ENCODE assay signal across 8 mouse cellular contexts in the genomic region with DNA sequence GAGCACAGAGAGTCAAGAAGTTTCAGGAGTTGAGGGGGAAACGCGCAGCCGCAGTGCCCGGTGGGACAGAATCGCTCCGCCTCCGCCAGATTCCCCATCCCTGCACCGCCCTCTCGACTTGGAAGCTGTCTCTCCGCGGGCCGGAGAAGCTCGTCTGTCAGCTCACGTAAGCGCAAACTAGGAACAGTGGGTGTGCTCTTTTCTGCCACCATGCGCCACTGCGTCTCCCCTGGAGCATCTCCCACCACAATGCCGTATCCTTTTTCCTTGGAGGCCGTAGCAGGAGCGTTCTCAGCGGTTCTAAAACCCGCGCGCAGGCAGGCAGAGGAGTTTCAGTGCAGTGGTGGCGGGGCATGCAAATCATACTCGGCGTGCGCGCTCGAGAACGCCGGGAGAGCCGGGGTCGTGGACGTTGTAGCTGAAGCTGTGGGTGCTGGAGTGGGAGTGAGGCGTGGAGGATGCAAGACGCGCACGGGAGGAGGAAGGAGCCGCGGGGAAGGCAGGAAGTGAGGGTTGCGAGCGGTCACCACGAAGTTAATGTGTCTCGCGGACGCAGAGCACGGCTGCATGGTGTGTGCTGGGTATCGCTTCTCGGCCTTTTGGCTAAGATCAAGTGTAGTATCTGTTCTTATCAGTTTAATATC. TPM values are rescaled to one million over a fixed set of nuclear protein-coding genes. Genes with fewer than 3 reads are reported as not detected.
DNase-seq lines count a peak whose midpoint lies in the region; ATAC-seq lines count a peak whose summit lies in the region.

No protein-coding gene starts in this region.

- ATAC-seq in megakaryocyte, adult 5-6 weeks (ENCODE audit: poor library complexity, severe bottlenecking): peak; percentile 96

- DNase-seq in R1 (ENCODE audit: low read depth, low spot score): peak; percentile 97
- DNase-seq in embryo, embryonic 10 days (ENCODE audit: low spot score): peak; percentile 92
- peak; percentile 70 for DNase-seq in gastrocnemius, postnatal 10 days
- peak; percentile 24 for DNase-seq in hindlimb bud, embryonic 11.5 days (ENCODE audit: extremely low spot score, low read depth, low spot score)
- peak; percentile 49 to 73 for DNase-seq in left cerebral cortex, adult 8-10 months (ENCODE audit: low spot score in 2 of 2)
- DNase-seq in right cerebral cortex, postnatal 10 days (ENCODE audit: low spot score in 2 of 2): peak; percentile 84 to 85
- DNase-seq in urinary bladder, postnatal 25 days (ENCODE audit: low spot score): peak; percentile 64

RNA-seq across cellular contexts. Expression of gene Mreg, which starts 24.4 kb away (rescaled TPM):
- total RNA-seq in gastrocnemius, postnatal 10 days (2021): 10 to 100 TPM; 31.3 to 31.8 TPM
- total RNA-seq in left cerebral cortex, adult 8-10 months (2022): 1 to 10 TPM; 4.6 to 6.9 (median 6.0) TPM
- 0.18 and 1.6 TPM in 2 replicates for total RNA-seq in megakaryocyte, adult 5-6 weeks (2015)
- 0.37 and 1.1 TPM in 2 replicates for total RNA-seq in megakaryocyte, adult 5-6 weeks (2017)

RNA-seq across cellular contexts. Expression of gene Pecr, which starts 47.6 kb away (rescaled TPM):
- 10 to 100 TPM; 18.8 to 20.1 TPM for total RNA-seq in gastrocnemius, postnatal 10 days (2021)
- 1 to 10 TPM; 6.0 to 9.5 (median 6.2) TPM for total RNA-seq in left cerebral cortex, adult 8-10 months (2022)
- total RNA-seq in megakaryocyte, adult 5-6 weeks (2015): 0.29 and 0.66 TPM in 2 replicates
- total RNA-seq in megakaryocyte, adult 5-6 weeks (2017): 0.45 and 1.3 TPM in 2 replicates

RNA-seq across cellular contexts. Expression of gene Tmem169, which starts 47.7 kb away (rescaled TPM):
- under 1 TPM; 0.26 to 0.32 TPM for total RNA-seq in gastrocnemius, postnatal 10 days (2021)
- 10 to 100 TPM; 13.4 to 16.3 (median 14.8) TPM for total RNA-seq in left cerebral cortex, adult 8-10 months (2022)
- not detected in 2 replicates for total RNA-seq in megakaryocyte, adult 5-6 weeks (2015)
- total RNA-seq in megakaryocyte, adult 5-6 weeks (2017): not detected in 2 replicates

Comparison
In these comparisons a context has a peak if more than half of its experiments do, and no peak if none do; other contexts are left out.
1. Peak in every context shown above with its lines: DNase-seq and ATAC-seq.
2. DNase-seq: peak in every context shown above with its lines; median percentile 97 in R1; 92 in embryo, embryonic 10 days; 84 in right cerebral cortex, postnatal 10 days; 70 in gastrocnemius, postnatal 10 days; 64 in urinary bladder, postnatal 25 days; 61 in left cerebral cortex, adult 8-10 months; 24 in hindlimb bud, embryonic 11.5 days.
3. RNA of gene Mreg, which starts 24.4 kb away (total RNA-seq): 31.3 to 31.8 TPM in gastrocnemius, postnatal 10 days; 4.6 to 6.9 TPM in left cerebral cortex, adult 8-10 months and 0.18 to 1.6 TPM in megakaryocyte, adult 5-6 weeks; every median in the first group is over 4 times any median in the second.
4. RNA of gene Tmem169, which starts 47.7 kb away (total RNA-seq): 13.4 to 16.3 TPM in left cerebral cortex, adult 8-10 months; 0.26 to 0.32 TPM in gastrocnemius, postnatal 10 days and not detected in megakaryocyte, adult 5-6 weeks; every median in the first group is over 10 times any median in the second.